Mouse (Mus musculus) heart, adult 2 months (tissue): ENCODE results near the gene Fam129c. TPM values are rescaled to one million over a fixed set of nuclear protein-coding genes. Genes with fewer than 3 reads are reported as not detected.

Experiments
- DNase-seq, 2 experiments: peaks; one replicate each; pipeline ENCODE4 v3.0.0; 2021
- H3K27ac ChIP-seq: fragments of 200-600 bp; 2 replicates; pipeline ENCODE4 v1.8.1; 2022
- H3K27me3 ChIP-seq: fragments of 200-500 bp; 2 replicates; pipeline ENCODE4 v1.6.1; 2012; ENCODE audit warnings: mild to moderate bottlenecking, low read length, inconsistent platforms, mixed read lengths; ENCODE audit not compliant: control insufficient read depth, insufficient read depth
- H3K36me3 ChIP-seq: fragments of 200-500 bp; 2 replicates; pipeline ENCODE4 v1.6.1; 2012; ENCODE audit warnings: low read length, inconsistent platforms; ENCODE audit not compliant: control insufficient read depth, insufficient read depth
- H3K4me1 ChIP-seq: fragments of 200-500 bp; 2 replicates; pipeline ENCODE4 v1.6.1; 2011; ENCODE audit warnings: low read length; ENCODE audit not compliant: control insufficient read depth, insufficient read depth
- H3K4me3 ChIP-seq: fragments of 200-600 bp; 2 replicates; pipeline ENCODE4 v1.8.1; 2022
- H3K79me2 ChIP-seq: fragments of 200-500 bp; replicated peaks from 2 replicates; pipeline ENCODE4 v1.6.1; 2012; ENCODE audit warnings: mild to moderate bottlenecking, inconsistent platforms, low read length, moderate library complexity, mixed read lengths; ENCODE audit not compliant: control insufficient read depth, insufficient read depth
- H3K9ac ChIP-seq: fragments of 200-500 bp; 2 replicates; pipeline ENCODE4 v1.6.1; 2012; ENCODE audit warnings: low read depth, mild to moderate bottlenecking, control low read depth, inconsistent platforms, low read length, mixed read lengths
- CTCF ChIP-seq: fragments of 200-600 bp; IDR thresholded peaks from 2 replicates; pipeline ENCODE4 v1.8.1; 2022; ENCODE audit warnings: antibody characterized with exemption, mild to moderate bottlenecking, moderate library complexity
- EP300 ChIP-seq: fragments of 200-500 bp; IDR thresholded peaks from 2 replicates; pipeline ENCODE4 v1.6.1; 2011; ENCODE audit warnings: low read depth, low read length, control low read depth; ENCODE audit not compliant: insufficient read depth
- POLR2A ChIP-seq: fragments of 200-500 bp; IDR thresholded peaks from 2 replicates; pipeline ENCODE4 v1.6.1; 2011; ENCODE audit warnings: mild to moderate bottlenecking, low read depth, low read length, control low read depth; ENCODE audit not compliant: insufficient read depth
- WGBS: fragments of 180-500 bp; shearing (Covaris S2); methylation state at CpG from one replicate; pipeline ENCODE4 v1.1.7; 2018; 5-methylcytosine and 5-hydroxymethylcytosine counted together
- intact Hi-C: fragments of 180-260 bp; cut with DNase I; formaldehyde crosslinking; loops from one replicate; pipeline ENCODE4 v1.15.1; 2025
- polyA plus RNA-seq: library from polyadenylated mRNA; depleted of rRNA; stranded (reverse); fragments of >200 nt; gene quantifications from 2 replicates; pipeline ENCODE4 v1.2.3, GENCODE M21; 2012
- total RNA-seq, 2 experiments: library from RNA; stranded (reverse); gene quantifications; 2 replicates each; pipeline ENCODE4 v1.2.3; 2021

Fam129c gene
- total and polyA plus RNA-seq, 3 experiments: 0.78 to 1.7 (median 0.82) TPM

- H3K27me3 ChIP-seq: no peaks in the 10 kb centered on the region
- DNase-seq: peak; percentile 96 to 98
- TF ChIP-seq CTCF (no peak), EP300 (0 out of 2 replicates have a peak, but pooled peaks have one; percentile 34), POLR2A (peak; percentile 77)
- no peaks in the 10 kb centered on the region for H3K36me3 ChIP-seq
- H3K4me1 ChIP-seq: peaks cover 8% of the 10 kb centered on the region
- WGBS: under 1% methylated on average over 71 of the region's 71 CpGs
- intact Hi-C loops: loop anchor here (2.0 to 5.0 kb wide), 3 partner anchors 19 to 129 kb away; partner anchors contain the start of genes Abhd8, Colgalt1 and Mrpl34
- H3K79me2 ChIP-seq: no peaks in the 10 kb centered on the region
- H3K27ac ChIP-seq: peak within 1 kb of the TSS; percentile 99
- peak within 1 kb of the TSS; percentile 92 for H3K4me3 ChIP-seq
- peak within 1 kb of the TSS; percentile 97 for H3K9ac ChIP-seq
These were observed 5.7 kb upstream of the Fam129c start, which contains the start of gene Pgls for GRCm38 (mm10) chr8:71591471-71592373. TSS of gene Pgls (plus strand) at chr8:71592176.

DNA sequence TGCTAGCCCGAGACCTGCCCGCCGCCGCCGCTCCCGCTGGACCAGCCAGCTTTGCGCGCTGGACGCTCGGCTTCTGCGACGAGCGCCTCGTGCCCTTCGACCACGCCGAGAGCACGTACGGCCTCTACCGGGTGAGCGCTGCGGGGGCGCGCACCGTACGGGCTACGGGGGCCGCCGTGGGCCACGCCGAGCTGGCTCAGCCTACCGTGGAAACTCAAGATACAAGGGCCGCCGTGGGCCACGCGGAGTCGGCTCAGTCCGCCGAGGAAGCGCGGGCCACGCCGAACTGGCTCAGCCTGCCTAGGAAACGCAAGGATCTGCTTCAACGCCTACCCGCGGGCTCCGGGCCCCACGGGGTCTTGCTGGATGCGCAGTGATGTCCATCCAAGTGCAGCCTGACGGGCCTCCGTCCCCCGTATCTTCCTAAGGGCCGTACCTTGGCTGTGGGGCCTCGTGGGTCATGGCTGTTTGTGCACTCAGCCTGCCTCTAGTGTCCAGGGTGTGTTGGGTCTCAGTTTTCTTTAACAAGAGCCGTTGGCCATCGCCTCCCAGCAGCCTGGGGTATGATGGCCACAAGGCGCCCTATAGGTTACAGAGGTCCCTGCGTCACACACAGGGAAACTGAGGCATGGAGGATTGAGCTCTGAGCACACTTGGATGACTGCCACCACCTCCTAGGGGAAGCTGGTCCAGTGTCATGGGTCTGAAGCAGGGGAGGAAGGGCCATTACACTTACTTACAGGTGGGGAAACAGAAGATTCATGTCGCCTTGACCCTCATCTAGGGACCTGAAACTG is 4.9 kb upstream of the Fam129c start:
- peak overlapping the region; percentile 97 for H3K9ac ChIP-seq
- H3K36me3 ChIP-seq: no peaks in the 10 kb centered on the region
- H3K4me1 ChIP-seq: peaks cover 10% of the 10 kb centered on the region
- peak overlapping the region; percentile 92 for H3K4me3 ChIP-seq
- no peaks in the 10 kb centered on the region for H3K79me2 ChIP-seq
- WGBS: 4% methylated on average over 60 of the region's 60 CpGs
- no peak for TF ChIP-seq EP300
- TF ChIP-seq CTCF: no peak
- no peak for TF ChIP-seq POLR2A
- peak in 1 of 2 experiments; percentile 89 for DNase-seq
- H3K27ac ChIP-seq: peak overlapping the region; percentile 99
- H3K27me3 ChIP-seq: no peaks in the 10 kb centered on the region
- intact Hi-C loops: loop anchor here (2.0 to 5.0 kb wide), 3 partner anchors 18 to 130 kb away; partner anchors contain the start of genes Abhd8, Colgalt1 and Mrpl34

- Histone ChIP-seq H3K27me3 (no peaks in the 10 kb centered on the region), H3K79me2 (no peaks in the 10 kb centered on the region), H3K9ac (no peak overlapping the region), H3K27ac (no peak overlapping the region), H3K36me3 (no peaks in the 10 kb centered on the region), H3K4me1 (peaks cover 10% of the 10 kb centered on the region), H3K4me3 (no peak overlapping the region)
- intact Hi-C loops: loop anchor here (2.0 to 5.0 kb wide), 4 partner anchors 17 to 151 kb away; partner anchors contain the start of genes Abhd8, Colgalt1 and Mrpl34
- no peak for TF ChIP-seq CTCF
- no peak for TF ChIP-seq EP300
- no peak for TF ChIP-seq POLR2A
- 87% methylated on average over 8 of the region's 8 CpGs for WGBS
- DNase-seq: no peak
These were observed 3.7 kb upstream of the Fam129c start for GRCm38 (mm10) chr8:71593556-71594323.

- WGBS: 96% methylated on average over 4 of the region's 4 CpGs
- Histone ChIP-seq H3K4me1 (peaks cover 10% of the 10 kb centered on the region), H3K4me3 (no peak overlapping the region), H3K27ac (no peak overlapping the region), H3K27me3 (no peaks in the 10 kb centered on the region), H3K79me2 (no peaks in the 10 kb centered on the region), H3K36me3 (no peaks in the 10 kb centered on the region), H3K9ac (no peak overlapping the region)
- no peak for DNase-seq
- intact Hi-C loops: loop anchor here (2.0 to 5.0 kb wide), 3 partner anchors 97 to 152 kb away; partner anchors contain the start of genes Abhd8 and Mrpl34
- TF ChIP-seq CTCF (no peak), EP300 (no peak), POLR2A (no peak)
These were observed 3.1 kb upstream of the Fam129c start for GRCm38 (mm10) chr8:71594324-71594722.

- Histone ChIP-seq H3K27me3 (no peaks in the 10 kb centered on the region), H3K9ac (no peak overlapping the region), H3K79me2 (no peaks in the 10 kb centered on the region), H3K27ac (no peak overlapping the region), H3K4me1 (peaks cover 10% of the 10 kb centered on the region), H3K4me3 (no peak overlapping the region), H3K36me3 (no peaks in the 10 kb centered on the region)
- DNase-seq: peak; percentile 88 to 93
- WGBS: 10% methylated on average over 27 of the region's 27 CpGs
- intact Hi-C loops: loop anchor here (1.0 to 2.0 kb wide), 3 partner anchors 35 to 153 kb away; no protein-coding TSS in a partner anchor
- TF ChIP-seq POLR2A (no peak), EP300 (0 out of 2 replicates have a peak, but pooled peaks have one; percentile 27), CTCF (0 out of 2 replicates have a peak, but pooled peaks have one; percentile 100)
These were observed 1.6 kb upstream of the Fam129c start for GRCm38 (mm10) chr8:71595862-71596261.
